Mouse (Mus musculus) cerebellum, adult 2 months (tissue): ENCODE data around the gene Prkaca. TPM values are rescaled to one million over a fixed set of nuclear protein-coding genes. Genes with fewer than 3 reads are reported as not detected.
A peak's percentile ranks its signal among the peaks of the same experiment; 100 is the strongest.

Source experiments
- DNase-seq, 2 experiments: peaks; one replicate each; pipeline ENCODE4 v3.0.0; 2021
- H3K27ac ChIP-seq: fragments of 200-500 bp; 2 replicates; pipeline ENCODE4 v1.5.1; 2012; ENCODE audit warnings: low read length, control low read depth, inconsistent platforms; ENCODE audit not compliant: insufficient read depth
- H3K27me3 ChIP-seq: fragments of 200-500 bp; 2 replicates; pipeline ENCODE4 v1.6.1; 2012; ENCODE audit warnings: inconsistent platforms, mild to moderate bottlenecking, low read length, moderate library complexity; ENCODE audit not compliant: control insufficient read depth, insufficient read depth
- H3K4me1 ChIP-seq: fragments of 200-500 bp; 2 replicates; pipeline ENCODE4 v1.6.1; 2011; ENCODE audit warnings: low read length; ENCODE audit not compliant: control insufficient read depth, insufficient read depth
- H3K4me3 ChIP-seq: fragments of 200-500 bp; replicated peaks from 2 replicates; pipeline ENCODE3; 2011; ENCODE audit warnings: mild to moderate bottlenecking, low read depth, low read length, control low read depth; ENCODE audit not compliant: insufficient read depth
- CTCF ChIP-seq: fragments of 200-500 bp; IDR thresholded peaks from 2 replicates; pipeline ENCODE4 v1.5.1; 2011; ENCODE audit warnings: low read depth, mild to moderate bottlenecking, control low read depth, low read length, moderate library complexity, borderline replicate concordance; ENCODE audit not compliant: insufficient read depth
- POLR2A ChIP-seq: fragments of 200-500 bp; IDR thresholded peaks from 2 replicates; pipeline ENCODE4 v1.6.1; 2011; ENCODE audit warnings: low read length, control low read depth, borderline replicate concordance; ENCODE audit not compliant: insufficient read depth
- WGBS: fragments of 180-500 bp; shearing (Covaris S2); methylation state at CpG from one replicate; pipeline ENCODE4 v1.1.7; 2018; 5-methylcytosine and 5-hydroxymethylcytosine counted together
- polyA plus RNA-seq: library from polyadenylated mRNA; depleted of rRNA; stranded (reverse); fragments of >200 nt; gene quantifications from 2 replicates; pipeline ENCODE4 v1.2.3, GENCODE M21; 2012

The Prkaca gene
- polyA plus RNA-seq, 1 experiment = 256 TPM

DNA sequence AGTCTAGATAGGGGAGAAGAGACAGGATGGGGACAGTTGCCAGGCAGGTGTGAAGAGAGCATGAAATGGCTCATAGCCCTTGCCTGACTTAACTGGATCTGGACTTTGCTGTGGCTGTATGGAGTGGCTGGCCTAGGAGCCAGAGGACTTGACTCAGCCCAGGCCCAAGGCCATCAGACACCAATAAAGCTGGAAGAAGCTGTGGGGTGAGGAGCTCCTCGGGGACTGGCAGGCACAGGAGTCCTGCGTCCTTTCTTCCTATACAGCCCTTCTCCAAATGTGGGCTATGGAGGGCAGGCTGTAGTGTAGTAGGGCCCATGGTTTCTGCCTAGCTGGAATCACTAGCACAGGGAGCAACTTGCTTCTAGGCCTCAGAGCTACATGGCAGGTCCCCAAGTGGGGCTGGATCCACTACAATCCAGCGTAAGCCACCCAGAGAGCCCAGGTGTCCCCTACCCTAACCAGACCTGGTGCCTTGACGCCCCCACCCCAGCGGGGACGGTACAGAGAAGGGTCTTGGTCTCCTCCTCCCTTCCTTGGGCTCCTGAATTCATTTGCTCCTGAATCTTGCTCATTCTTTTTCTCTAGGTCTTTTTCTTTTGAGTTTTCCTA is 31.6 kb upstream of the Prkaca start:
- Histone ChIP-seq H3K4me1 (no peaks in the 10 kb centered on the region), H3K27me3 (no peaks in the 10 kb centered on the region), H3K4me3 (no peak overlapping the region), H3K27ac (no peak overlapping the region)
- TF ChIP-seq CTCF = no peak
- 0 out of 2 replicates have a peak, but pooled peaks have one; percentile 5 for TF ChIP-seq POLR2A
- DNase-seq = peak in 1 of 2 experiments; percentile 18
- 73% methylated on average over 6 of the region's 6 CpGs for WGBS

DNA sequence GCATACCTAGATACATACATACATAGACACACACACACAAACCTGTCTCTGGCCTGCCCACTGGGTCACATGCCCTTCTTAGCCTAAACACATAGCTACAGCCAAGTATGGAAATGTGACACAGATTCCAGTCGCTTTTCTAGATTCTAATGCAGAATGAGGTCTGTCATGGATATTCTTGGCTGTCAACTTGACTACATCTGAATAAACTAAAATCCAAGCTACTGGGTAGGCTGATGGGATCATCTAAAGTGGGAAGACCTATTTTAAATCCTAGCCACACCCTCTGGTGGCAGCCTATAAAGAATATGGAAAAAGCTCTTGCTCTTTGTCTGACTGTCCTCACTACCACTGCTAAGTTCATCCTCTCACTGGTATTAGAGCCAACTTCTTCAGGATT is 30.3 kb upstream of the Prkaca start:
- no peak for TF ChIP-seq POLR2A
- TF ChIP-seq CTCF = no peak
- Histone ChIP-seq H3K4me3 (no peak overlapping the region), H3K27me3 (no peaks in the 10 kb centered on the region), H3K27ac (no peak overlapping the region), H3K4me1 (no peaks in the 10 kb centered on the region)
- no peak for DNase-seq
- WGBS = 47% methylated on average over 1 of the region's 1 CpGs

DNA sequence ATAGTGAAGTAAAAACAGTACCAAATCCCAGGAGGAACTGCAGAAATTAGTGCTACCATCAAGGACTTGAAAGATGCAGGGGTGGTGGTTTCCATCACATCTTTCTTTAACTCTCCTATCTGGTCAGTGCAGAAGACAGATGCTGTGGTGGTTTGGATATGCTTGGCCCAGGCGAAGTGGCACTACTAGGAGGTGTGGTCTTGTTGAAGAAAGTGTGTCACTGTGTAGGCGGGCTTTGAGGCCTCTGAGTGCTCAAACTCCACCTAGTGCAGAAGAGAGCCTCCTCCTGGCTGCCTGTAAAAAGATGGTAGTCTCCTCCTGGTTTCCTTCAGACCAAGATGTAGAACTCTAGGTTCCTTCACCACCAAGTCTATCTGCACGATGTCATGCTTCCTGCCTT is 27.3 kb upstream of the Prkaca start:
- 71% methylated on average over 3 of the region's 3 CpGs for WGBS
- TF ChIP-seq CTCF = no peak
- no peak for TF ChIP-seq POLR2A

DNA sequence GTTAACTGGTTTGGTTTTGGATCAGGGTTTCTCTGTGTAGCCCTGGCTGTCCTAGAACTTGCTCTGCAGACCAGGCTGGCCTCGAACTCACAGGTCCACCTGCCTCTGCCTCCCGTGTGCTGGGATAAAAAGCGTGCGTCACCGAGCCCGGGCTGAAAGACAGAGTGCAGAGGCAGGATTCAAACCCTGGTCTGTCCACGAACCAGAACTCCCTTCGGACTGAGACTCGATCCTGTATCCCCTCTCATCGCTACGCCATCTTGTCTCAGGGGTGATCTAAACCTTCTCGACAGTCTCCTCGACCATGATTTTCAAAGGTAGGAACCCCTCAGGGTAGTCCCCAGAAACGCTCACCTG is 18.1 kb upstream of the Prkaca start:
- Histone ChIP-seq H3K27ac (no peak overlapping the region), H3K4me1 (no peaks in the 10 kb centered on the region), H3K4me3 (peak overlapping the region; percentile 67), H3K27me3 (no peaks in the 10 kb centered on the region)
- DNase-seq = no peak
- WGBS = 2% methylated on average over 14 of the region's 14 CpGs
- TF ChIP-seq POLR2A = no peak
- TF ChIP-seq CTCF = no peak

More for the DNA sequence above, 27.3 kb upstream of the Prkaca start:
- H3K27ac ChIP-seq = no peak overlapping the region
- no peaks in the 10 kb centered on the region for H3K4me1 ChIP-seq
- no peak for DNase-seq
- H3K27me3 ChIP-seq = no peaks in the 10 kb centered on the region
- no peak overlapping the region for H3K4me3 ChIP-seq

DNA sequence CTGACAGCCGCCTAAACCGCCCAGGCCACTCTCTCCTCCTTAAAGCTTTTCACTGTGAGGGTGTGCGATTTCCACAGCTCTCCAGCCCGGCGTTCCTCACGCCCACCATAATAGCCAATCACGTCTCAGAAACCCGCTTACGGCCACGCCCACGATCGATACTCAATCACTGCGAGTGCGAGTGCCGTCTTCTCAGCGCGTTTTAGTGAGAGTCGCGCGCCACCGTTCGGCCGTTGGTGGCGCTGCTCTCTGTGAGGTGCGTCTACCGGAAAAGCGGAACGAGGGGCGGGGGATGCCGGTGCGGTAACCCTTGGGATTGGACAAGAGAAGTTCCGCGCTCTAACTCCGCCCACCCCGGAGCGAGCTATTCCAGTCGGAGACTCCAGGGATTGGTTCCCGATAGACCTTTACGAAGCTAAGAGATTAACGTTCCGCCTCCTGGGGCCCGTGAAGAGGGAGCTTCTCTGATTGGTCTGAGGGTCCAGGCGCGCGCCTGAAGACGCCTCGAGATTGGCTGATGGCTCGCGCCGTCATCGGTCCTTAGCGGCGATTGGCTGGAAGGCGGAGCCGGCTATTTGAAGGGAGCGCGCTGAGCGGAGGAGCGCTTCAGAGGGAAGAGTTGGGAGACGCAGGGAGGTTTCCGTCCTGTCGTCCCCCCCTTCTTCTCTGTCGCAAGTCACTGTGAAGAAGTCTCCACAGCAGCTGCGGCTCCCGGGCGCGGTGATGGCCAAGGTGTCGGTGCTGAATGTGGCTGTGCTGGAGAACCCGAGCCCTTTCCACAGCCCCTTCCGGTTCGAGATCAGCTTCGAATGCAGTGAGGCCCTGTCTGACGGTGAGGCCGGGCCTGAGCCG is 17.5 kb upstream of the Prkaca start, which contains the start of the genes Gm10644 and Asf1b:
Gene Gm10644, minus strand, starts transcription at position 100 of the 852 bp plus-strand sequence.
Gene Asf1b, plus strand, starts transcription at position 402 of the 852 bp plus-strand sequence.
- H3K27me3 ChIP-seq = no peaks in the 10 kb centered on the region
- H3K4me1 ChIP-seq = no peaks in the 10 kb centered on the region
- peak; percentile 98 to 100 for DNase-seq
- TF ChIP-seq CTCF (peak; percentile 82), POLR2A (no peak)
- H3K27ac ChIP-seq = no peak within 1 kb of the TSS
- WGBS = 1% methylated on average over 75 of the region's 75 CpGs
- peak within 1 kb of the TSS; percentile 67 for H3K4me3 ChIP-seq

DNA sequence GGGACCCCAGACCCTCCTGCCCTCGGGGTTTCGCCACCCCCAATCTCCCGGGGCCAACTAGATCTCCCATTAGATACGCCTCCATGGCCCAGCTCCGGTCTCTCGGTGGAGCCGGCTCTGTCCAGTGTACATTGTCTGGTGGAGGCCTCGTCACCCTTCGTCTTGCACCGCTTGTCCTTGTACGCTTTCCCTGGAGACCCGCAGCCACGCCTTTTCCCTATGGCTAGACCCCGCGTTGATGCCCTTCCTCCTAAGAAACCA is 16.9 kb upstream of the Prkaca start:
- 2% methylated on average over 15 of the region's 15 CpGs for WGBS
- Histone ChIP-seq H3K4me1 (no peaks in the 10 kb centered on the region), H3K27me3 (no peaks in the 10 kb centered on the region), H3K4me3 (peak overlapping the region; percentile 61), H3K27ac (no peak overlapping the region)
- DNase-seq = no peak
- TF ChIP-seq CTCF = no peak
- no peak for TF ChIP-seq POLR2A

DNA sequence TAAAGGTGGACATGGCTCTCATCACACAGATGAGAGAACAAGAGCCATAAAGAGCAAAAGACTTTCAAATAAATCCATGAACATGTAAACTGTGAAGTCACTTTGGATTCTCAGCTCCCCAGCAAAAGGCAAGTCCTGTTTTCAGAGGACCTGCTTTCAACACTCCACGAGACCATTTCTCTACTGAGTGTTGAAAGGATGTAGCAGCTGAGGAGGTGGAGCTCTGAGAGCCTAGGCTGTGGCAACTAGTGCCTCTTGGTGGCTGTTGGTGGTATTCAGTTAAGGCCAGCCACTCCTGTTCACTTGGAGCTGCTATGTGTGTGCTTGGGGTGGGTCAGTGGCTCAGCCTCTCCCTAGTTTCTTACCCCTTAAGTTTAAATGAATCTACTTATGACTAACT is 16.0 kb upstream of the Prkaca start:
- Histone ChIP-seq H3K27ac (no peak overlapping the region), H3K4me1 (no peaks in the 10 kb centered on the region), H3K4me3 (no peak overlapping the region), H3K27me3 (no peaks in the 10 kb centered on the region)
- TF ChIP-seq CTCF = peak; percentile 40; the same call in 1 of the 2 replicates
- TF ChIP-seq POLR2A = no peak
- DNase-seq = no peak
- WGBS = 0% methylated on average over 1 of the region's 1 CpGs

DNA sequence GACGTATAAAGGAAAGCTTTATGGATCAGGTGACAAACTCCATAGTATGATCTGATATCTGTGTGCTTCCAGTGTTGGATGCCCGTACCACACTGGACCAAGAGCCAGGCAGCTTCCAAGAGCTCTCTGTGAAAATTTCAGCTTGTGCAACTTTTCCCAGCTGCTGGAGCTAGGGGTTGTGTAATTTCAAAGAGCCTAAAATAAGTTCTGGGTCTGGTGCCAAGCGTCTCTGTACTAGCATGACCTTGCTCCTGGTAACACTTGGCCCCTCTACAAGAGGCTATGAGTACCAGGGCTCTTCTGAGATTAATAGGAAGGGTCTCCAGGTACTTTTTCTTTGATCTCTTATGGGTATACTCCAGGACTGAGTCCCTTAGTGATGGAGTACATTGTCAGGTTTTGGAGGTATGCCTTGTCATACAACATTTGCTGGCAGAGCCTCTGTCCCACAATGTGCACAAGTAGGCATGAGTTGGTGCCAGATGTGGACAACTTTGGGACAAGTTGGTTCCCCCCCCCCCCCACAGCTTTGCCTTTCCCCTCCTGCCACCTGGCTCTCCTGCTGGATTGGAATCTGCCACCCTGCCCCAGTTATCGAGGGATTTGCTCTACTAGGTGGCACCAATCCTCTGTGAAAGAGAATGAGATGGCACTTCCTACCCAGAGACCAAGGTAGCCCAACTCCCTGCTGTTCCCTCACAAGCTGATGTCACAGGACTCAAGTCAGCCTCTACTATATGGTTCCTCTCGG is 8.6 kb upstream of the Prkaca start:
- Histone ChIP-seq H3K27me3 (no peaks in the 10 kb centered on the region), H3K27ac (no peak overlapping the region), H3K4me3 (no peak overlapping the region), H3K4me1 (no peaks in the 10 kb centered on the region)
- WGBS = 85% methylated on average over 5 of the region's 5 CpGs
- no peak for TF ChIP-seq POLR2A
- TF ChIP-seq CTCF = no peak
- DNase-seq = no peak
